Mouse (Mus musculus) cortical plate, adult 2 months (tissue): ENCODE results near the gene Tmem41a.

Experiments
- CTCF ChIP-seq: fragments of 200-500 bp; IDR thresholded peaks from 2 replicates; pipeline ENCODE4 v1.5.1; 2011; ENCODE audit warnings: mild to moderate bottlenecking, control low read depth, low read length; ENCODE audit not compliant: insufficient read depth; ENCODE audit errors: extremely low read depth
- POLR2A ChIP-seq: fragments of 200-500 bp; IDR thresholded peaks from 2 replicates; pipeline ENCODE4 v1.6.1; 2011; ENCODE audit warnings: mild to moderate bottlenecking, low read length, control low read depth; ENCODE audit not compliant: insufficient read depth; ENCODE audit errors: extremely low read depth

GRCm38 (mm10) chr16:21995304-21995703 is 48.0 kb upstream of the Tmem41a start, which contains the start of gene Liph:
- TF ChIP-seq CTCF, result no peak
- TF ChIP-seq POLR2A, result no peak
